Mouse (Mus musculus): ENCODE measurements around the gene Prss45.

DNA sequence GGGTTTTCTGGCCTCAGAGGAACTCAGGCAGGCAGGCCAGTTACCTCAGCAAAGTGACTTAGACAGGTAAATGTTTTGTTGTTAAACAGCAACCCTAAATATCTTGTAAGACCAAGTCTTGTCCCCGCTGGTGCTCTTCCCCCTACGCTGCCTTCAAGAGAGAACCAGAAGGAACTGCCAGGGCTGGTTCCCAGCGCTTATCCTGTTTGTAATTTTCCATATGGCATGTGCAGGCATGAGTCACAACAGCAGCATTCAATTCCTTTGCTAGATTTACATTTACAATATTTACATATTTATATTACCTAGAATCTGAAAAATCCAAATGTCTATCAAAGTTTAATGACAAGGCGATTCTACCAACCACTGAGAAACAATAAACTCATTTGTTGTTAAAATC, 24.3 kb upstream of the Prss45 start:
- no peak for TF ChIP-seq EP300 (IDR thresholded peaks at IDR 0.05; ENCODE audit: low read length)
- no peak for TF ChIP-seq ELF1 (IDR thresholded peaks at IDR 0.05; ENCODE audit: low read depth, low read length)
- TF ChIP-seq POLR2A (IDR thresholded peaks at IDR 0.05; ENCODE audit: low read depth, low read length), result no peak
- no peak for TF ChIP-seq TBP (conservative IDR thresholded peaks at IDR 0.05; ENCODE audit: low read depth, low read length)
- no peak for TF ChIP-seq CTCF (conservative IDR thresholded peaks at IDR 0.05 in 1 of 2, IDR thresholded peaks at IDR 0.05 in 1 of 2; ENCODE audit: low read depth in 2 of 2, low read length in 2 of 2)
- no peak for TF ChIP-seq GABPA (IDR thresholded peaks at IDR 0.05; ENCODE audit: insufficient replicate concordance, low read depth, low read length)
- no peak for TF ChIP-seq HCFC1 (IDR thresholded peaks at IDR 0.05; ENCODE audit: low read depth, low read length)
- TF ChIP-seq MYC (IDR thresholded peaks at IDR 0.05; ENCODE audit: low read depth, low read length), result no peak
- TF ChIP-seq CHD1 (IDR thresholded peaks at IDR 0.05; ENCODE audit: low read depth, low read length), result no peak
- no peak for TF ChIP-seq CHD2 (IDR thresholded peaks at IDR 0.05; ENCODE audit: low read length)
- TF ChIP-seq MAX (IDR thresholded peaks at IDR 0.05; ENCODE audit: low read length), result no peak
- no peak for TF ChIP-seq TCF12 (IDR thresholded peaks at IDR 0.05; ENCODE audit: low read depth, low read length)
- no peak for TF ChIP-seq MAZ (IDR thresholded peaks at IDR 0.05; ENCODE audit: low read depth, low read length)

Measured in CH12.LX (cell line).